Mouse (Mus musculus) bone marrow macrophage, adult 2 months (primary cell): ENCODE data around the gene Usp31. TPM values are rescaled to one million over a fixed set of nuclear protein-coding genes. Genes with fewer than 3 reads are reported as not detected.

Experiments used
- H3K27ac ChIP-seq: 2 replicates; pipeline ENCODE4 v1.5.1; 2012; ENCODE audit warnings: low read depth, low read length; ENCODE audit not compliant: insufficient read depth
- H3K4me1 ChIP-seq: 2 replicates; pipeline ENCODE4 v1.6.1; 2012; ENCODE audit warnings: low read length; ENCODE audit not compliant: control insufficient read depth, insufficient read depth
- H3K4me3 ChIP-seq: 2 replicates; pipeline ENCODE4 v1.5.1; 2012; ENCODE audit warnings: mild to moderate bottlenecking, low read length, moderate library complexity; ENCODE audit not compliant: insufficient read depth
- CTCF ChIP-seq: IDR thresholded peaks from 2 replicates; pipeline ENCODE4 v1.5.1; 2012; ENCODE audit warnings: low read depth, mild to moderate bottlenecking, low read length, moderate library complexity
- POLR2A ChIP-seq: IDR thresholded peaks from 2 replicates; pipeline ENCODE4 v1.6.1; 2012; ENCODE audit warnings: mild to moderate bottlenecking, low read depth, low read length, borderline replicate concordance
- polyA plus RNA-seq: library from polyadenylated mRNA; stranded (reverse); fragments of >200 nt; gene quantifications from 2 replicates; pipeline ENCODE4 v1.2.4, GENCODE M21; 2012; ENCODE audit not compliant: missing spikeins, insufficient read depth, insufficient read length

Gene Usp31
- polyA plus RNA-seq, 1 experiment, result 5.0 TPM

GRCm38 (mm10) chr7:121677105-121677753 lies 29.8 kb downstream of the Usp31 start:
- Histone ChIP-seq H3K4me1 (peaks cover 17% of the 10 kb centered on the region), H3K4me3 (no peak overlapping the region), H3K27ac (no peak overlapping the region)
- TF ChIP-seq CTCF (no peak), POLR2A (no peak)

GRCm38 (mm10) chr7:121660705-121661104 lies 46.3 kb downstream of the Usp31 start:
- 0 out of 2 replicates have a peak overlapping the region, but pooled peaks have one; percentile 26 for H3K27ac ChIP-seq
- H3K4me3 ChIP-seq, result no peak overlapping the region
- H3K4me1 ChIP-seq, result peaks cover 28% of the 10 kb centered on the region
- no peak for TF ChIP-seq CTCF
- TF ChIP-seq POLR2A, result no peak

GRCm38 (mm10) chr7:121658866-121659265 lies 48.2 kb downstream of the Usp31 start:
- no peak overlapping the region for H3K27ac ChIP-seq
- H3K4me3 ChIP-seq, result no peak overlapping the region
- peaks cover 28% of the 10 kb centered on the region for H3K4me1 ChIP-seq
- no peak for TF ChIP-seq POLR2A
- no peak for TF ChIP-seq CTCF

- no peak for TF ChIP-seq POLR2A
- TF ChIP-seq CTCF, result no peak
- peaks cover 7% of the 10 kb centered on the region for H3K4me1 ChIP-seq
- H3K27ac ChIP-seq, result no peak overlapping the region
- no peak overlapping the region for H3K4me3 ChIP-seq
Observed at GRCm38 (mm10) chr7:121654675-121655074, 52.4 kb downstream of the Usp31 start.

GRCm38 (mm10) chr7:121652629-121653028 lies 54.4 kb downstream of the Usp31 start:
- H3K27ac ChIP-seq, result no peak overlapping the region
- H3K4me1 ChIP-seq, result no peaks in the 10 kb centered on the region
- no peak for TF ChIP-seq POLR2A
- TF ChIP-seq CTCF, result no peak
- H3K4me3 ChIP-seq, result no peak overlapping the region

GRCm38 (mm10) chr7:121650724-121651123 lies 56.3 kb downstream of the Usp31 start:
- H3K4me1 ChIP-seq, result no peaks in the 10 kb centered on the region
- TF ChIP-seq CTCF (no peak), POLR2A (no peak)
- H3K4me3 ChIP-seq, result no peak overlapping the region
- H3K27ac ChIP-seq, result no peak overlapping the region

- H3K27ac ChIP-seq, result no peak overlapping the region
- peak overlapping the region; percentile 27; the same call in 1 of the 2 replicates for H3K4me3 ChIP-seq
- H3K4me1 ChIP-seq, result peaks cover 7% of the 10 kb centered on the region
Observed at GRCm38 (mm10) chr7:121640998-121641762, 65.9 kb downstream of the Usp31 start.

GRCm38 (mm10) chr7:121636732-121637131 lies 70.3 kb downstream of the Usp31 start:
- 0 out of 2 replicates have a peak overlapping the region, but pooled peaks have one; percentile 13 for H3K27ac ChIP-seq
- H3K4me1 ChIP-seq, result peaks cover 7% of the 10 kb centered on the region
- H3K4me3 ChIP-seq, result no peak overlapping the region
- TF ChIP-seq CTCF (no peak), POLR2A (no peak)

More at GRCm38 (mm10) chr7:121640998-121641762, 65.9 kb downstream of the Usp31 start:
- TF ChIP-seq CTCF (peak; percentile 33), POLR2A (no peak)

- H3K4me3 ChIP-seq, result no peak overlapping the region
- H3K27ac ChIP-seq, result no peak overlapping the region
- peaks cover 2% of the 10 kb centered on the region for H3K4me1 ChIP-seq
- TF ChIP-seq POLR2A (no peak), CTCF (no peak)
Observed at GRCm38 (mm10) chr7:121634236-121634635, 72.8 kb downstream of the Usp31 start.
